Mouse (Mus musculus) liver, embryonic 13.5 days (tissue): Measurements from ENCODE around the gene Hand2. TPM values are rescaled to one million over a fixed set of nuclear protein-coding genes. Genes with fewer than 3 reads are reported as not detected.
A peak's percentile ranks its signal among the peaks of the same experiment; 100 is the strongest.

Experiments
- ATAC-seq: fragments of 200-750 bp; cut with Nextera tagmentation; 2 replicates; pipeline ENCODE4 v1.8.0; 2017; ENCODE audit warnings: low read depth, mild to moderate bottlenecking, moderate number of reproducible peaks, moderate library complexity
- DNase-seq: peaks from one replicate; pipeline ENCODE4 v3.0.0; 2022
- H3K27ac ChIP-seq: fragments of 300-500 bp; sonication (generic); 2 replicates; pipeline ENCODE4 v1.5.1; 2015; ENCODE audit warnings: moderate library complexity, mild to moderate bottlenecking, inconsistent platforms
- H3K27me3 ChIP-seq: fragments of 300-500 bp; sonication (generic); 2 replicates; pipeline ENCODE4 v1.6.1; 2015; ENCODE audit warnings: mild to moderate bottlenecking, inconsistent platforms
- H3K36me3 ChIP-seq: fragments of 300-500 bp; sonication (generic); 2 replicates; pipeline ENCODE4 v1.6.1; 2015; ENCODE audit warnings: mild to moderate bottlenecking, inconsistent platforms
- H3K4me1 ChIP-seq: fragments of 300-500 bp; sonication (generic); replicated peaks from 2 replicates; pipeline ENCODE4 v1.6.1; 2015; ENCODE audit warnings: inconsistent platforms
- H3K4me2 ChIP-seq: fragments of 300-500 bp; sonication (generic); 2 replicates; pipeline ENCODE4 v1.6.1; 2015; ENCODE audit warnings: inconsistent platforms, mild to moderate bottlenecking, moderate library complexity
- H3K4me3 ChIP-seq: fragments of 300-500 bp; sonication (generic); replicated peaks from 2 replicates; pipeline ENCODE4 v1.5.1; 2015; ENCODE audit warnings: mild to moderate bottlenecking, inconsistent platforms
- H3K9ac ChIP-seq: fragments of 300-500 bp; sonication (generic); 2 replicates; pipeline ENCODE4 v1.6.1; 2015; ENCODE audit warnings: mild to moderate bottlenecking, inconsistent platforms
- H3K9me3 ChIP-seq: fragments of 300-500 bp; sonication (generic); replicated peaks from 2 replicates; pipeline ENCODE4 v1.6.1; 2016; ENCODE audit warnings: inconsistent platforms
- WGBS: fragments of 180-500 bp; shearing (Covaris S2); methylation state at CpG from one replicate; pipeline ENCODE4 v1.1.7; 2015; ENCODE audit not compliant: insufficient replicate concordance; 5-methylcytosine and 5-hydroxymethylcytosine counted together
- polyA plus RNA-seq: library from polyadenylated mRNA; unstranded; fragments of >200 nt; fragmentation: Nextera tagmentation; extraction: Ambion mirVana; gene quantifications from 2 replicates; pipeline ENCODE4 v1.2.1, GENCODE M21; 2015

The Hand2 gene
- polyA plus RNA-seq, 1 experiment from 2014 or later, result 0.81 TPM

DNA sequence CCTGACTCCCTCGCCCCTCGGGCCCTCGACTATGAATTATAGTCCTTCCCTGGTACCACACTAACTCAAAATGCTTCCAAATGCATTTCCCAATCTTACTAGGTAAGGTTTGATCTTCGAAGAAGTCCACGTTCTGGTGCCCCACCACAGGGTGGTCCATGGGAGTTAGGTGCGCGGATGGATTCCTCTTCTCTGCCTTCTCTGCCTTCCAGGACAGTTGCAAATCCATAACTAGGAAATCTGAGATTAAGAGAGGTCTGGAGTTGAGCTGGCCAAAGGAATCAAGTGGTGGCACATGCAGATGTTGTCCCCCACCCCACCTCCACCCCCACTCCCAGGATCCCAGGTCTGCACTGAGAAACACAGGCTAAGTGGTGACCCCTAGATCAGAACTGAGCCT, 25.6 kb downstream of the Hand2 start:
- Histone ChIP-seq H3K9ac (no peak overlapping the region), H3K27me3 (peaks cover 96% of the 10 kb centered on the region), H3K4me3 (no peak overlapping the region), H3K4me1 (no peaks in the 10 kb centered on the region), H3K27ac (no peak overlapping the region), H3K4me2 (no peak overlapping the region), H3K9me3 (no peaks in the 10 kb centered on the region), H3K36me3 (no peaks in the 10 kb centered on the region)
- ATAC-seq (no peak), DNase-seq (no peak)
- 34% methylated on average over 7 of the region's 7 CpGs for WGBS

DNA sequence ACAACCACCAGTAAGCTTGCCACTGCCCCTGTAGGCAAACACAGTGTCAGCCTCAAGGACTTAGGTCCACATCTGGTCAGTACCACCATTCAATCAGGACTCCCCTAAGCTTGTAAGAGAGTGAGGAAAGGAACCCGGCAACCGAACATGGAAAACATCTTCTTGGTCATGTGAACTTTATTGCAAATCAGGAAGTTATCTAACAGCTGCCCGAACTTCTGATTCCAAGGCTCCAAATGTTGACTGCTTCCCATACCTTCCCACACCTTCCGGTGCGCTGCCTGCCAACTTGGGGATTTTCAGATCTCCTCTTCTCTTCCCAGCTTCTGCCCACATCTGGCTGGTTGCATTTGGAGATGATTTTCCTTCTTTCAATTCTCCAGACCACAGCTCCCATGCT, 26.4 kb downstream of the Hand2 start:
- no peak overlapping the region for H3K27ac ChIP-seq
- 28% methylated on average over 5 of the region's 5 CpGs for WGBS
- H3K9ac ChIP-seq, result no peak overlapping the region
- H3K4me2 ChIP-seq, result no peak overlapping the region
- no peak overlapping the region for H3K4me3 ChIP-seq
- H3K27me3 ChIP-seq, result peaks cover 94% of the 10 kb centered on the region
- H3K9me3 ChIP-seq, result no peaks in the 10 kb centered on the region
- DNase-seq (no peak), ATAC-seq (no peak)
- no peaks in the 10 kb centered on the region for H3K36me3 ChIP-seq
- no peaks in the 10 kb centered on the region for H3K4me1 ChIP-seq

GRCm38 (mm10) chr8:57348251-57348650, 27.5 kb downstream of the Hand2 start:
- H3K9ac ChIP-seq, result no peak overlapping the region
- no peaks in the 10 kb centered on the region for H3K4me1 ChIP-seq
- H3K36me3 ChIP-seq, result no peaks in the 10 kb centered on the region
- no peak overlapping the region for H3K4me2 ChIP-seq
- DNase-seq (no peak), ATAC-seq (no peak)
- H3K4me3 ChIP-seq, result no peak overlapping the region
- H3K9me3 ChIP-seq, result no peaks in the 10 kb centered on the region
- 12% methylated on average over 4 of the region's 4 CpGs for WGBS
- no peak overlapping the region for H3K27ac ChIP-seq
- peaks cover 95% of the 10 kb centered on the region for H3K27me3 ChIP-seq

DNA sequence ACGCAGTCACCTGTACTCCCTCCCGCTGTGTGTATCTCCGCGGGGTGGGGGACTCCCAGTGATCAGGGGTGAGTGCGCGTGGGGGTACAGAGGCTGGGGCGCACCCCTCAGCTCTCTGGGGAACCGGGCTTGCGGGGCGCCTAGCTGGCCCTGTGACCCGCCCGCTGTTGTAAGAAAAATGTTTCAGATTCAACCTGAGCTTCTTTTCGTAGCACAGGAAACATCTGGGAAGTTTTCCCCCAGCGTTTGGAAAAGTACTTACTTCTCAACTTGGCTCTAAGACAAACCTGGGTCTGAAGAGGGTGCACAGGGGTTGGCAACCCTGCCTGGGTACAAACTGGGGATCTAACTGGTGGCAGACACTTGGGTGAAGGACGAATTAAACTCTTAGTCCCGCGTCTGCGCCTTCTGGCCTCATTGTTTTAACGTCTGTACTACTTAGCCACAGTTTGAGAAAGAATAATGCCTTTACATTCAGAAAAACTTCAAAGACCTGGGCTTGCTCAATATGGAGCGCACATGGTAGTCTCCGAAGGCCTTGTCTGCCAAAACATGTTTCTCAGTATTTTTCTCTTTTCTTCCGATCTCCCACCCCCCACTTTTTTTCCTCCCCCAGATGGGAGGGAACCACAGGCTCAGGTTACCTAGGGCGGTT, 28.2 kb downstream of the Hand2 start:
- H3K4me2 ChIP-seq, result no peak overlapping the region
- no peaks in the 10 kb centered on the region for H3K4me1 ChIP-seq
- no peaks in the 10 kb centered on the region for H3K9me3 ChIP-seq
- H3K36me3 ChIP-seq, result no peaks in the 10 kb centered on the region
- ATAC-seq (no peak), DNase-seq (no peak)
- H3K9ac ChIP-seq, result no peak overlapping the region
- H3K4me3 ChIP-seq, result no peak overlapping the region
- peaks cover 95% of the 10 kb centered on the region for H3K27me3 ChIP-seq
- 4% methylated on average over 23 of the region's 23 CpGs for WGBS
- no peak overlapping the region for H3K27ac ChIP-seq

- Histone ChIP-seq H3K9ac (no peak overlapping the region), H3K27me3 (peaks cover 82% of the 10 kb centered on the region), H3K9me3 (no peaks in the 10 kb centered on the region), H3K4me1 (no peaks in the 10 kb centered on the region), H3K27ac (no peak overlapping the region), H3K4me3 (no peak overlapping the region), H3K4me2 (no peak overlapping the region), H3K36me3 (no peaks in the 10 kb centered on the region)
- ATAC-seq (no peak), DNase-seq (no peak)
- 34% methylated on average over 2 of the region's 2 CpGs for WGBS
These were observed 31.1 kb downstream of the Hand2 start for GRCm38 (mm10) chr8:57351861-57352260.

- DNase-seq (no peak), ATAC-seq (no peak)
- Histone ChIP-seq H3K9ac (no peak overlapping the region), H3K27me3 (peaks cover 65% of the 10 kb centered on the region), H3K9me3 (no peaks in the 10 kb centered on the region), H3K4me1 (no peaks in the 10 kb centered on the region), H3K4me2 (peak overlapping the region; percentile 36), H3K4me3 (peak overlapping the region; percentile 18), H3K27ac (no peak overlapping the region), H3K36me3 (no peaks in the 10 kb centered on the region)
- 4% methylated on average over 37 of the region's 37 CpGs for WGBS
These were observed 32.8 kb downstream of the Hand2 start for GRCm38 (mm10) chr8:57353346-57354305.

DNA sequence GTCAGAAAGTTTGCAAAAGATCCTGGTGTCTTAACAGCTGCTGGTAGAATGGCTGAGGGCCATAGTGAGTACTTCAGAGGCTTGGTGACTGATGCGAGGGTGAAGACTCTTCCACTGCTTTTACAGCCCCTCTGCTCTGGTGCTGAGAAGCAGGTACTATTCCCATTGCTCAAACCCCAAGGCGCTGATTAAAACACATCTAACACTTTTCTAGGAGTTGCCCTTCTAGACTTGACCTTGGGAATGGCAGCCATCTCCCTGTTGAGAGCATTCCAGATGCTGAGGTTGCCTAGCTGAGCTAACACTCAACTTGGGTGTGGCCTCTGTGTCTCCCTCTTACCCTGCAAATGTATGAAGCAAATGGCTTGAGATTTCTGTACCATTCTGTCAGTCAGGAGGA, 34.1 kb downstream of the Hand2 start:
- no peak for DNase-seq
- ATAC-seq, result no peak
- H3K27me3 ChIP-seq, result peaks cover 52% of the 10 kb centered on the region
- H3K27ac ChIP-seq, result no peak overlapping the region
- no peak overlapping the region for H3K9ac ChIP-seq
- H3K4me2 ChIP-seq, result no peak overlapping the region
- no peaks in the 10 kb centered on the region for H3K4me1 ChIP-seq
- no peaks in the 10 kb centered on the region for H3K36me3 ChIP-seq
- 38% methylated on average over 2 of the region's 2 CpGs for WGBS
- H3K9me3 ChIP-seq, result no peaks in the 10 kb centered on the region
- no peak overlapping the region for H3K4me3 ChIP-seq

GRCm38 (mm10) chr8:57356529-57357325, 35.9 kb downstream of the Hand2 start:
- H3K36me3 ChIP-seq, result no peaks in the 10 kb centered on the region
- peaks cover 39% of the 10 kb centered on the region for H3K27me3 ChIP-seq
- no peak overlapping the region for H3K9ac ChIP-seq
- H3K4me1 ChIP-seq, result no peaks in the 10 kb centered on the region
- H3K4me3 ChIP-seq, result no peak overlapping the region
- WGBS, result 53% methylated on average over 9 of the region's 9 CpGs
- DNase-seq, result no peak
- ATAC-seq, result no peak
- H3K27ac ChIP-seq, result no peak overlapping the region
- H3K4me2 ChIP-seq, result no peak overlapping the region
- no peaks in the 10 kb centered on the region for H3K9me3 ChIP-seq

GRCm38 (mm10) chr8:57360493-57360892, 39.7 kb downstream of the Hand2 start:
- H3K9ac ChIP-seq, result no peak overlapping the region
- H3K36me3 ChIP-seq, result no peaks in the 10 kb centered on the region
- 0 out of 2 replicates have a peak, but pooled peaks cover 4% of the 10 kb centered on the region for H3K27me3 ChIP-seq
- no peak for DNase-seq
- ATAC-seq, result no peak
- no peak overlapping the region for H3K4me3 ChIP-seq
- no peaks in the 10 kb centered on the region for H3K9me3 ChIP-seq
- H3K4me1 ChIP-seq, result no peaks in the 10 kb centered on the region
- no peak overlapping the region for H3K27ac ChIP-seq
- 34% methylated on average over 2 of the region's 2 CpGs for WGBS
- H3K4me2 ChIP-seq, result no peak overlapping the region

- no peaks in the 10 kb centered on the region for H3K9me3 ChIP-seq
- no peak overlapping the region for H3K4me2 ChIP-seq
- no peaks in the 10 kb centered on the region for H3K4me1 ChIP-seq
- DNase-seq (no peak), ATAC-seq (no peak)
- no peak overlapping the region for H3K27ac ChIP-seq
- no peak overlapping the region for H3K9ac ChIP-seq
- no peaks in the 10 kb centered on the region for H3K27me3 ChIP-seq
- no peak overlapping the region for H3K4me3 ChIP-seq
- WGBS, result 49% methylated on average over 8 of the region's 8 CpGs
- no peaks in the 10 kb centered on the region for H3K36me3 ChIP-seq
These were observed 40.4 kb downstream of the Hand2 start for GRCm38 (mm10) chr8:57361003-57361805.
